Comparison of ENCODE assay signal across 12 mouse cellular contexts in genomic region chr11:43911646-43912045, GRCm38 (mm10). TPM values are rescaled to one million over a fixed set of nuclear protein-coding genes. Genes with fewer than 3 reads are reported as not detected.
"Had no signal": no experiment of that assay in that cellular context is flagged by ENCODE, and none has a peak within 500 bp of the region (broad histone marks: within the 10 kb centered on the region; RNA-seq: fewer than 3 reads in every experiment).

No protein-coding gene starts in this region.

- H3K36me3 ChIP-seq: kidney, embryonic 15.5 days; limb, embryonic 15.5 days; stomach, embryonic 15.5 days had no signal

- H3K4me3 ChIP-seq: kidney, embryonic 15.5 days; limb, embryonic 15.5 days; stomach, embryonic 15.5 days had no signal

- ATAC-seq: intestine, embryonic 16.5 days had no signal

- H3K27ac ChIP-seq: kidney, embryonic 15.5 days; limb, embryonic 15.5 days; stomach, embryonic 15.5 days had no signal

- H3K9me3 ChIP-seq: kidney, embryonic 15.5 days; limb, embryonic 15.5 days; stomach, embryonic 15.5 days had no signal

- H3K4me1 ChIP-seq: stomach, embryonic 15.5 days had no signal

- H3K4me2 ChIP-seq: kidney, embryonic 15.5 days; limb, embryonic 15.5 days; stomach, embryonic 15.5 days had no signal

- H3K9ac ChIP-seq: kidney, embryonic 15.5 days; limb, embryonic 15.5 days; stomach, embryonic 15.5 days had no signal

- H3K27me3 ChIP-seq: kidney, embryonic 15.5 days; limb, embryonic 15.5 days; stomach, embryonic 15.5 days had no signal

- DNase-seq: kidney, adult 2 months; kidney, postnatal 14 days; lung, adult 18-20 months; midbrain, embryonic 14.5 days; right cerebral cortex, postnatal 14 days; thymus, adult 2 months; thymus, postnatal 25 days had no signal

RNA-seq across cellular contexts. Expression of gene Adra1b, which starts 10.6 kb away (rescaled TPM):
- total RNA-seq: megakaryocyte-erythroid progenitor cell, adult 5-6 weeks had no signal
